Mouse (Mus musculus) midbrain, embryonic 14.5 days (tissue): Measurements from ENCODE around the gene 1700008O03Rik. TPM values are rescaled to one million over a fixed set of nuclear protein-coding genes. Genes with fewer than 3 reads are reported as not detected.

ENCODE experiments used
- ATAC-seq: fragments of 200-750 bp; cut with Nextera tagmentation; 2 replicates; pipeline ENCODE4 v1.8.0; 2017; ENCODE audit warnings: moderate number of reproducible peaks, moderate library complexity; ENCODE audit not compliant: low FRiP score, low TSS enrichment
- DNase-seq: peaks from one replicate; pipeline ENCODE4 v3.0.0-alpha.2; 2015
- H3K27ac ChIP-seq: fragments of 300-500 bp; sonication (generic); replicated peaks from 2 replicates; pipeline ENCODE4 v1.5.1; 2014; ENCODE audit warnings: mild to moderate bottlenecking, low read depth, low read length, moderate library complexity
- H3K27me3 ChIP-seq: fragments of 300-500 bp; sonication (generic); 2 replicates; pipeline ENCODE4 v1.6.1; 2014; ENCODE audit warnings: low read length, control low read depth, mixed read lengths; ENCODE audit not compliant: control insufficient read depth, insufficient read depth
- H3K36me3 ChIP-seq: fragments of 300-500 bp; sonication (generic); 2 replicates; pipeline ENCODE4 v1.6.1; 2014; ENCODE audit warnings: low read length, control low read depth; ENCODE audit not compliant: control insufficient read depth, insufficient read depth
- H3K4me1 ChIP-seq: fragments of 300-500 bp; sonication (generic); 2 replicates; pipeline ENCODE4 v1.6.1; 2014; ENCODE audit warnings: mild to moderate bottlenecking, antibody characterized with exemption, low read length, control low read depth; ENCODE audit not compliant: control insufficient read depth, insufficient read depth
- H3K4me2 ChIP-seq: fragments of 300-500 bp; sonication (generic); 2 replicates; pipeline ENCODE4 v1.6.1; 2014; ENCODE audit warnings: mild to moderate bottlenecking, low read length, moderate library complexity
- H3K4me3 ChIP-seq: fragments of 300-500 bp; sonication (generic); replicated peaks from 2 replicates; pipeline ENCODE4 v1.5.1; 2014; ENCODE audit warnings: low read depth, low read length
- H3K9ac ChIP-seq: fragments of 300-500 bp; sonication (generic); replicated peaks from 2 replicates; pipeline ENCODE4 v1.6.1; 2014; ENCODE audit warnings: mild to moderate bottlenecking, low read length, moderate library complexity
- H3K9me3 ChIP-seq: fragments of 300-500 bp; sonication (generic); 2 replicates; pipeline ENCODE4 v1.6.1; 2016; ENCODE audit warnings: low read length, control low read depth, mixed read lengths; ENCODE audit not compliant: control insufficient read depth
- WGBS: fragments of 180-500 bp; shearing (Covaris S2); extraction: QIAGEN DNeasy Blood & Tissue Kit; methylation state at CpG from one replicate; pipeline ENCODE4 v1.1.7; 2014; 5-methylcytosine and 5-hydroxymethylcytosine counted together
- polyA plus RNA-seq: library from polyadenylated mRNA; unstranded; fragments of >200 nt; fragmentation: Nextera tagmentation; extraction: Ambion mirVana; gene quantifications from 2 replicates; pipeline ENCODE4 v1.2.1, GENCODE M21; 2014

Gene 1700008O03Rik
- polyA plus RNA-seq, 1 experiment from 2014 or later: 1.9 TPM

- 85% methylated on average over 6 of the region's 6 CpGs for WGBS
- ATAC-seq: no peak
These were observed 27.7 kb upstream of the 1700008O03Rik start for GRCm38 (mm10) chr7:44413307-44413706.

GRCm38 (mm10) chr7:44411144-44411543 lies 25.5 kb upstream of the 1700008O03Rik start:
- H3K36me3 ChIP-seq: no peaks in the 10 kb centered on the region
- 85% methylated on average over 4 of the region's 4 CpGs for WGBS

More at GRCm38 (mm10) chr7:44413307-44413706, 27.7 kb upstream of the 1700008O03Rik start:
- Histone ChIP-seq H3K4me1 (no peaks in the 10 kb centered on the region), H3K27me3 (no peaks in the 10 kb centered on the region), H3K9me3 (no peaks in the 10 kb centered on the region), H3K4me3 (no peak overlapping the region), H3K36me3 (no peaks in the 10 kb centered on the region), H3K9ac (no peak overlapping the region), H3K27ac (no peak overlapping the region), H3K4me2 (no peak overlapping the region)
- no peak for DNase-seq

GRCm38 (mm10) chr7:44406015-44406355 lies 20.4 kb upstream of the 1700008O03Rik start:
- Histone ChIP-seq H3K4me2 (0 out of 2 replicates have a peak overlapping the region, but pooled peaks have one; percentile 26), H3K4me3 (no peak overlapping the region), H3K9ac (no peak overlapping the region), H3K9me3 (no peaks in the 10 kb centered on the region), H3K27me3 (no peaks in the 10 kb centered on the region), H3K4me1 (peaks cover 3% of the 10 kb centered on the region; the same call in 1 of the 2 replicates), H3K27ac (no peak overlapping the region), H3K36me3 (no peaks in the 10 kb centered on the region)
- WGBS: under 1% methylated on average over 5 of the region's 5 CpGs
- ATAC-seq (no peak; the same call in 1 of the 2 replicates), DNase-seq (no peak)

More at GRCm38 (mm10) chr7:44411144-44411543, 25.5 kb upstream of the 1700008O03Rik start:
- H3K9ac ChIP-seq: no peak overlapping the region
- H3K9me3 ChIP-seq: no peaks in the 10 kb centered on the region
- ATAC-seq (no peak), DNase-seq (no peak)
- H3K27me3 ChIP-seq: no peaks in the 10 kb centered on the region
- no peak overlapping the region for H3K27ac ChIP-seq
- H3K4me1 ChIP-seq: peaks cover 2% of the 10 kb centered on the region; the same call in 1 of the 2 replicates
- no peak overlapping the region for H3K4me2 ChIP-seq
- no peak overlapping the region for H3K4me3 ChIP-seq

- no peaks in the 10 kb centered on the region for H3K36me3 ChIP-seq
- peaks cover 3% of the 10 kb centered on the region; the same call in 1 of the 2 replicates for H3K4me1 ChIP-seq
- no peaks in the 10 kb centered on the region for H3K27me3 ChIP-seq
- peak overlapping the region; percentile 54 for H3K4me2 ChIP-seq
- H3K9me3 ChIP-seq: no peaks in the 10 kb centered on the region
- H3K4me3 ChIP-seq: peak overlapping the region; percentile 32
- peak overlapping the region; percentile 66 for H3K27ac ChIP-seq
- peak; percentile 100 for DNase-seq
- ATAC-seq: peak; percentile 97
- H3K9ac ChIP-seq: no peak overlapping the region
- WGBS: 2% methylated on average over 27 of the region's 27 CpGs
These were observed 19.9 kb upstream of the 1700008O03Rik start for GRCm38 (mm10) chr7:44405346-44406014.

- DNase-seq (no peak), ATAC-seq (no peak)
- H3K4me1 ChIP-seq: peaks cover 3% of the 10 kb centered on the region; the same call in 1 of the 2 replicates
- no peaks in the 10 kb centered on the region for H3K9me3 ChIP-seq
- H3K27ac ChIP-seq: no peak overlapping the region
- H3K36me3 ChIP-seq: no peaks in the 10 kb centered on the region
- H3K9ac ChIP-seq: no peak overlapping the region
- H3K27me3 ChIP-seq: no peaks in the 10 kb centered on the region
- H3K4me2 ChIP-seq: no peak overlapping the region
- H3K4me3 ChIP-seq: no peak overlapping the region
- 87% methylated on average over 6 of the region's 6 CpGs for WGBS
These were observed 16.1 kb upstream of the 1700008O03Rik start for GRCm38 (mm10) chr7:44401673-44402072.

GRCm38 (mm10) chr7:44398570-44398969 lies 12.9 kb upstream of the 1700008O03Rik start:
- Histone ChIP-seq H3K36me3 (no peaks in the 10 kb centered on the region), H3K4me2 (no peak overlapping the region), H3K4me3 (no peak overlapping the region), H3K27ac (no peak overlapping the region), H3K4me1 (no peaks in the 10 kb centered on the region), H3K9ac (no peak overlapping the region), H3K27me3 (no peaks in the 10 kb centered on the region), H3K9me3 (no peaks in the 10 kb centered on the region)
- ATAC-seq (peak; percentile 69), DNase-seq (peak; percentile 83)
- 20% methylated on average over 3 of the region's 3 CpGs for WGBS

- H3K4me2 ChIP-seq: no peak overlapping the region
- H3K4me1 ChIP-seq: no peaks in the 10 kb centered on the region
- no peak overlapping the region for H3K9ac ChIP-seq
- H3K27ac ChIP-seq: no peak overlapping the region
- DNase-seq (no peak), ATAC-seq (no peak)
- H3K4me3 ChIP-seq: no peak overlapping the region
- no peaks in the 10 kb centered on the region for H3K27me3 ChIP-seq
- no peaks in the 10 kb centered on the region for H3K36me3 ChIP-seq
- WGBS: 88% methylated on average over 17 of the region's 17 CpGs
- H3K9me3 ChIP-seq: no peaks in the 10 kb centered on the region
These were observed 7.7 kb upstream of the 1700008O03Rik start for GRCm38 (mm10) chr7:44393284-44393683.

- DNase-seq (no peak), ATAC-seq (no peak)
- no peak overlapping the region for H3K4me2 ChIP-seq
- 87% methylated on average over 14 of the region's 14 CpGs for WGBS
- H3K27me3 ChIP-seq: no peaks in the 10 kb centered on the region
- H3K9me3 ChIP-seq: no peaks in the 10 kb centered on the region
- H3K27ac ChIP-seq: no peak overlapping the region
- no peaks in the 10 kb centered on the region for H3K36me3 ChIP-seq
- H3K4me3 ChIP-seq: no peak overlapping the region
- no peaks in the 10 kb centered on the region for H3K4me1 ChIP-seq
- H3K9ac ChIP-seq: no peak overlapping the region
These were observed 6.7 kb upstream of the 1700008O03Rik start for GRCm38 (mm10) chr7:44392341-44392740.

- H3K9ac ChIP-seq: no peak overlapping the region
- H3K4me2 ChIP-seq: no peak overlapping the region
- no peak overlapping the region for H3K27ac ChIP-seq
- no peaks in the 10 kb centered on the region for H3K36me3 ChIP-seq
- no peak for DNase-seq
- no peaks in the 10 kb centered on the region for H3K4me1 ChIP-seq
- 91% methylated on average over 4 of the region's 4 CpGs for WGBS
- H3K4me3 ChIP-seq: no peak overlapping the region
- H3K9me3 ChIP-seq: no peaks in the 10 kb centered on the region
- no peaks in the 10 kb centered on the region for H3K27me3 ChIP-seq
- no peak for ATAC-seq
These were observed 6.2 kb upstream of the 1700008O03Rik start for GRCm38 (mm10) chr7:44391831-44392230.
